Mouse (Mus musculus) liver, postnatal 0 days (tissue): ENCODE measurements around the gene Tgm2. TPM values are rescaled to one million over a fixed set of nuclear protein-coding genes. Genes with fewer than 3 reads are reported as not detected.

Experiments used
- ATAC-seq: fragments of 200-750 bp; cut with Nextera tagmentation; 2 replicates; pipeline ENCODE4 v1.8.0; 2017; ENCODE audit warnings: mild to moderate bottlenecking, moderate library complexity
- DNase-seq: peaks from one replicate; pipeline ENCODE4 v3.0.0-alpha.2; 2016
- H3K27ac ChIP-seq: fragments of 300-500 bp; sonication (generic); 2 replicates; pipeline ENCODE4 v1.5.1; 2014; ENCODE audit warnings: antibody characterized with exemption, moderate library complexity, mild to moderate bottlenecking, low read depth
- H3K27me3 ChIP-seq: fragments of 300-500 bp; sonication (generic); 2 replicates; pipeline ENCODE4 v1.6.1; 2014; ENCODE audit warnings: low read length, control low read depth, mixed read lengths; ENCODE audit not compliant: insufficient read depth
- H3K36me3 ChIP-seq: fragments of 300-500 bp; sonication (generic); replicated peaks from 2 replicates; pipeline ENCODE4 v1.6.1; 2014; ENCODE audit warnings: mild to moderate bottlenecking, control low read depth, low read length, moderate library complexity, mixed read lengths; ENCODE audit not compliant: insufficient read depth
- H3K4me1 ChIP-seq: fragments of 300-500 bp; sonication (generic); 2 replicates; pipeline ENCODE4 v1.6.1; 2014; ENCODE audit warnings: antibody characterized with exemption, mild to moderate bottlenecking, control low read depth; ENCODE audit not compliant: insufficient read depth
- H3K4me2 ChIP-seq: fragments of 300-500 bp; sonication (generic); 2 replicates; pipeline ENCODE4 v1.6.1; 2014; ENCODE audit warnings: low read depth, mild to moderate bottlenecking, low read length, moderate library complexity, mixed read lengths
- H3K4me3 ChIP-seq: fragments of 300-500 bp; sonication (generic); 2 replicates; pipeline ENCODE4 v1.5.1; 2014; ENCODE audit warnings: low read depth, low read length
- H3K9ac ChIP-seq: fragments of 300-500 bp; sonication (generic); replicated peaks from 2 replicates; pipeline ENCODE4 v1.6.1; 2014; ENCODE audit warnings: mild to moderate bottlenecking, moderate library complexity
- H3K9me3 ChIP-seq: fragments of 300-500 bp; sonication (generic); 2 replicates; pipeline ENCODE4 v1.6.1; 2016; ENCODE audit warnings: mild to moderate bottlenecking, control low read depth, low read length, mixed read lengths
- CTCF ChIP-seq: sonication (generic); IDR thresholded peaks from 2 replicates; pipeline ENCODE4 v1.5.1; 2016; ENCODE audit warnings: antibody characterized with exemption, low read depth
- EP300 ChIP-seq: IDR thresholded peaks from 2 replicates; pipeline ENCODE4 v1.6.1; 2016; ENCODE audit warnings: antibody characterized with exemption, low read depth, mild to moderate bottlenecking
- WGBS: fragments of 180-500 bp; shearing (Covaris S2); extraction: QIAGEN DNeasy Blood & Tissue Kit; methylation state at CpG from one replicate; pipeline ENCODE4 v1.1.7; 2014; ENCODE audit not compliant: insufficient replicate concordance; 5-methylcytosine and 5-hydroxymethylcytosine counted together
- polyA plus RNA-seq: library from polyadenylated mRNA; unstranded; fragments of >200 nt; fragmentation: Nextera tagmentation; extraction: Ambion mirVana; gene quantifications from 2 replicates; pipeline ENCODE4 v1.2.1, GENCODE M21; 2015

Tgm2 gene
- polyA plus RNA-seq, 1 experiment from 2014 or later, result 59.7 TPM

GRCm38 (mm10) chr2:158093345-158093744, 52.9 kb downstream of the Tgm2 start:
- Histone ChIP-seq H3K36me3 (no peaks in the 10 kb centered on the region), H3K27me3 (no peaks in the 10 kb centered on the region), H3K4me3 (no peak overlapping the region), H3K4me1 (peaks cover 6% of the 10 kb centered on the region; the same call in 1 of the 2 replicates), H3K4me2 (no peak overlapping the region), H3K9ac (no peak overlapping the region), H3K27ac (no peak overlapping the region), H3K9me3 (no peaks in the 10 kb centered on the region)
- peak; percentile 41 for DNase-seq
- WGBS, result 54% methylated on average over 5 of the region's 5 CpGs
- peak; percentile 76; the same call in 1 of the 2 replicates for ATAC-seq
- TF ChIP-seq CTCF (no peak), EP300 (no peak)

- Histone ChIP-seq H3K4me1 (peaks cover 8% of the 10 kb centered on the region), H3K27me3 (no peaks in the 10 kb centered on the region), H3K9me3 (no peaks in the 10 kb centered on the region), H3K27ac (no peak overlapping the region), H3K36me3 (no peaks in the 10 kb centered on the region), H3K4me2 (no peak overlapping the region), H3K9ac (no peak overlapping the region), H3K4me3 (no peak overlapping the region)
- ATAC-seq (no peak), DNase-seq (no peak)
- no peak for TF ChIP-seq CTCF
- TF ChIP-seq EP300, result no peak
- WGBS, result 74% methylated on average over 4 of the region's 4 CpGs
Observed at GRCm38 (mm10) chr2:158090096-158090495, 56.1 kb downstream of the Tgm2 start.

GRCm38 (mm10) chr2:158084486-158084885, 61.8 kb downstream of the Tgm2 start:
- TF ChIP-seq CTCF, result no peak
- TF ChIP-seq EP300, result no peak
- peaks cover 20% of the 10 kb centered on the region for H3K4me1 ChIP-seq
- no peak overlapping the region for H3K4me2 ChIP-seq
- no peak overlapping the region for H3K27ac ChIP-seq
- DNase-seq (no peak), ATAC-seq (no peak)
- H3K9me3 ChIP-seq, result no peaks in the 10 kb centered on the region
- no peaks in the 10 kb centered on the region for H3K36me3 ChIP-seq
- WGBS, result 57% methylated on average over 8 of the region's 8 CpGs
- no peaks in the 10 kb centered on the region for H3K27me3 ChIP-seq
- no peak overlapping the region for H3K9ac ChIP-seq
- H3K4me3 ChIP-seq, result no peak overlapping the region

DNA sequence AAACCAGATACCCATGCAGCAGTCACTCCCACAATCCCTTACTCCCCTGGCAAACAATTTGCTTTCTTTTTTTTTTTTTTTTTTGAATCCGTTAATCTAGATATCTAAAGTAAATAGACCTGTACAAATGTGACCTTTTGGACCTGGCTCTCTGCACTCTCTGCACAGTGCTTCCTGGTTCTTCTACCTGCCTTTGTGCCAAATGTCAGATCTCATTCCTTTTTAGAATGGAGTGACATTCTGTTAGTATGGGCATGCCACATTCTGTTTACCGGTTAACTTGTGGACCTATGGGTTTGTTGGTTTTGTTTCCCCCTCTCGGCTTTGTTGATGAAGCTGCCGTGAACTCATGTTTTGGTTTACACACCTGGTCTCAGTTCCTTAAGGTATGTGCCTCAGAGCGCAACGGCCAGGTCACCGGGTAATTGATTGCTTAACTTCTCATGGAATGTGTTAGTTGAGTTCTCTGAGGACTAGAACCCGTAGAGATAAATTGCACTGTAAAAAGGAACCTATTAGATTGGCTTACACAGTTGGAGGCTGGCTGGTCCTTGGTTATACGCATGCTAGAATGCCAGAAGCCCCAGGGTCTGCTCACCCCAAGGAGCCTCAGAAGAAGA, 65.5 kb downstream of the Tgm2 start:
- peak; percentile 85 for ATAC-seq
- Histone ChIP-seq H3K27me3 (no peaks in the 10 kb centered on the region), H3K27ac (peak overlapping the region; percentile 91), H3K4me3 (no peak overlapping the region), H3K36me3 (peaks cover 12% of the 10 kb centered on the region), H3K4me1 (peaks cover 39% of the 10 kb centered on the region), H3K4me2 (peak overlapping the region; percentile 40; the same call in 1 of the 2 replicates), H3K9me3 (no peaks in the 10 kb centered on the region), H3K9ac (no peak overlapping the region)
- TF ChIP-seq EP300 (peak; percentile 48; the same call in 1 of the 2 replicates), CTCF (no peak)
- no peak for DNase-seq
- WGBS, result 67% methylated on average over 9 of the region's 9 CpGs

GRCm38 (mm10) chr2:158079843-158080395, 66.3 kb downstream of the Tgm2 start:
- H3K27ac ChIP-seq, result peak overlapping the region; percentile 91
- no peaks in the 10 kb centered on the region for H3K9me3 ChIP-seq
- TF ChIP-seq EP300 (no peak), CTCF (peak; percentile 7; the same call in 1 of the 2 replicates)
- peaks cover 34% of the 10 kb centered on the region for H3K4me1 ChIP-seq
- ATAC-seq (peak; percentile 29), DNase-seq (no peak)
- no peak overlapping the region for H3K4me3 ChIP-seq
- H3K4me2 ChIP-seq, result no peak overlapping the region
- H3K27me3 ChIP-seq, result no peaks in the 10 kb centered on the region
- peaks cover 20% of the 10 kb centered on the region for H3K36me3 ChIP-seq
- H3K9ac ChIP-seq, result no peak overlapping the region
- WGBS, result 49% methylated on average over 9 of the region's 9 CpGs

GRCm38 (mm10) chr2:158078971-158079370, 67.3 kb downstream of the Tgm2 start:
- Histone ChIP-seq H3K4me2 (no peak overlapping the region), H3K27me3 (no peaks in the 10 kb centered on the region), H3K36me3 (peaks cover 21% of the 10 kb centered on the region), H3K4me3 (no peak overlapping the region), H3K9me3 (no peaks in the 10 kb centered on the region), H3K4me1 (peaks cover 29% of the 10 kb centered on the region), H3K9ac (no peak overlapping the region), H3K27ac (no peak overlapping the region)
- DNase-seq, result no peak
- WGBS, result 81% methylated on average over 7 of the region's 7 CpGs
- no peak for ATAC-seq
- TF ChIP-seq CTCF (no peak), EP300 (no peak)
